Mouse (Mus musculus) heart, embryonic 12.5 days (tissue): ENCODE data around the gene Kank3. TPM values are rescaled to one million over a fixed set of nuclear protein-coding genes. Genes with fewer than 3 reads are reported as not detected.

Source experiments
- ATAC-seq: fragments of 200-750 bp; cut with Nextera tagmentation; 2 replicates; pipeline ENCODE4 v1.8.0; 2017; ENCODE audit warnings: moderate TSS enrichment, moderate library complexity; ENCODE audit not compliant: insufficient number of reproducible peaks, low FRiP score
- H3K27ac ChIP-seq: fragments of 300-500 bp; sonication (generic); 2 replicates; pipeline ENCODE4 v1.5.1; 2016; ENCODE audit warnings: mild to moderate bottlenecking, moderate library complexity; ENCODE audit not compliant: poor library complexity, severe bottlenecking
- H3K27me3 ChIP-seq: fragments of 300-500 bp; sonication (generic); replicated peaks from 2 replicates; pipeline ENCODE4 v1.6.1; 2016; ENCODE audit warnings: mild to moderate bottlenecking, moderate library complexity
- H3K36me3 ChIP-seq: fragments of 300-500 bp; sonication (generic); 2 replicates; pipeline ENCODE4 v1.6.1; 2016; ENCODE audit warnings: mild to moderate bottlenecking, moderate library complexity
- H3K4me1 ChIP-seq: fragments of 300-500 bp; sonication (generic); replicated peaks from 2 replicates; pipeline ENCODE4 v1.6.1; 2016; ENCODE audit warnings: mild to moderate bottlenecking
- H3K4me2 ChIP-seq: fragments of 300-500 bp; sonication (generic); 2 replicates; pipeline ENCODE4 v1.6.1; 2016; ENCODE audit warnings: mild to moderate bottlenecking, moderate library complexity
- H3K4me3 ChIP-seq: fragments of 300-500 bp; sonication (generic); 2 replicates; pipeline ENCODE4 v1.5.1; 2016; ENCODE audit warnings: mild to moderate bottlenecking
- H3K9ac ChIP-seq: fragments of 300-500 bp; sonication (generic); 2 replicates; pipeline ENCODE4 v1.6.1; 2016; ENCODE audit warnings: mild to moderate bottlenecking, moderate library complexity
- H3K9me3 ChIP-seq: fragments of 300-500 bp; sonication (generic); replicated peaks from 2 replicates; pipeline ENCODE4 v1.6.1; 2016; ENCODE audit warnings: mild to moderate bottlenecking, moderate library complexity
- WGBS: fragments of 180-500 bp; shearing (Covaris S2); methylation state at CpG from one replicate; pipeline ENCODE4 v1.1.7; 2016; 5-methylcytosine and 5-hydroxymethylcytosine counted together
- polyA plus RNA-seq: library from polyadenylated mRNA; unstranded; fragments of >200 nt; fragmentation: Nextera tagmentation; extraction: Ambion mirVana; gene quantifications from 2 replicates; pipeline ENCODE4 v1.2.1, GENCODE M21; 2016

Gene Kank3
- polyA plus RNA-seq, 1 experiment from 2014 or later = 39.0 TPM

DNA sequence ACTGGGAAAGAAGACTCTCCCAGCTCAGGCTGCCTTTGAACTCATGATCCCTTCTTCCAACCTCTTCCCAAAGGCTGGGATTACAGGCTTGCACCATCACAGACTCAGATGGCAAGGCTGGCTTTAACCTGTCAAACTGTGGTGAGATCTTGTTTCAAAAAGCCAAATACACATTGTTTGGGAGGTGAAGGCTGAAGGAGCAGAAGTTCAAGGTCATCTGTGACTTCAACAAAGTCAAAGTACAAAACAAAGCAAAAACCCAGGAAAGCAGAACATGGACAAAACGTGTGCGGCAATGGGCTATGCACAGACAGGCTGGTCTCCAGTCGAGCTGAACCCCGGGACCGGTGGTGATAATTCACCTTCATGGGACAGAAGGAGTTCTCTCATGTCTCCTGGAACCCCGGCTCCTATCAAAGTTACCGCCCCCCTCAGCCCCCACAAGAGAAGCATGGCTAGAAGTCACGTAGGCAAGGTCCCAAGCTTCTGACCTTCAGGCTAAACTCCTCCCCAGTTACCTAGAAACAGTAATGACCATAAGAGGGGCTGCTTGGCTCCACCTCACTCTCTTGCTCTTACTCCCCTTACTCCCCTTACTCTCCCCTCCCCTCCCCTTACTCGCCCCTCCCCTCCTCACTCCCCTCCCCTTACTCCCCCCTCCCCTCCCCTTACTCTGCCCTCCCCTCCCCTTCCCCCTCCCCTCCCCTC lies 3.0 kb upstream of the Kank3 start:
- ATAC-seq = no peak
- Histone ChIP-seq H3K4me3 (no peak overlapping the region), H3K27ac (no peak overlapping the region), H3K36me3 (no peaks in the 10 kb centered on the region), H3K4me2 (no peak overlapping the region), H3K9ac (no peak overlapping the region), H3K27me3 (peaks cover 36% of the 10 kb centered on the region), H3K9me3 (no peaks in the 10 kb centered on the region), H3K4me1 (peaks cover 23% of the 10 kb centered on the region)
- WGBS = 48% methylated on average over 8 of the region's 9 CpGs

- H3K4me1 ChIP-seq = peaks cover 32% of the 10 kb centered on the region
- no peaks in the 10 kb centered on the region for H3K36me3 ChIP-seq
- 25% methylated on average over 10 of the region's 10 CpGs for WGBS
- H3K27me3 ChIP-seq = peaks cover 29% of the 10 kb centered on the region
- no peaks in the 10 kb centered on the region for H3K9me3 ChIP-seq
- no peak overlapping the region for H3K4me2 ChIP-seq
- H3K4me3 ChIP-seq = no peak overlapping the region
- H3K9ac ChIP-seq = no peak overlapping the region
- no peak for ATAC-seq
- no peak overlapping the region for H3K27ac ChIP-seq
Measured at GRCm38 (mm10) chr17:33808192-33808591, 2.1 kb upstream of the Kank3 start.

DNA sequence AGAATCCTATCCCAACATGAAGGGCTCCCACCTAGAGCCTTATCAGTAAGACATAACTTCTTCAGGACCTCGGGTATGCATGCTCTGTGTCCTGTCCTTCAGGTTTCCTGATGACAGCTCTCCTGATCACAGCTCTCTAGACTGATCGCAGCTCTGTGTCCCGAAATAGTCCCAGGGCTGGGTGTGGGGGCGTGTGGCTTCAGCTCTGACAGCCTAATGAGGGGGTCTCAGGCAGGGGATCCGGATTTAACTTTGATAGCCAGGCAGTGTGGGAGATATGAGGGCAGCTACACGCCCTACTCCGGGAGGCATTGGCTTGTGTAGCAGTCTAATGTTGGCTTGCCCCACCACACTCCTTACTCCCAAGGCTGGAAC lies 810 bp downstream of the Kank3 start:
- H3K27me3 ChIP-seq = peaks cover 41% of the 10 kb centered on the region
- no peaks in the 10 kb centered on the region for H3K9me3 ChIP-seq
- H3K4me3 ChIP-seq = peak overlapping the region; percentile 53
- peak; percentile 60 for ATAC-seq
- H3K4me1 ChIP-seq = peaks cover 29% of the 10 kb centered on the region
- H3K27ac ChIP-seq = peak overlapping the region; percentile 65
- peak overlapping the region; percentile 81 for H3K4me2 ChIP-seq
- WGBS = 0% methylated on average over 7 of the region's 7 CpGs
- H3K36me3 ChIP-seq = no peaks in the 10 kb centered on the region
- peak overlapping the region; percentile 43 for H3K9ac ChIP-seq

- no peaks in the 10 kb centered on the region for H3K36me3 ChIP-seq
- H3K4me2 ChIP-seq = peak overlapping the region; percentile 40
- H3K4me1 ChIP-seq = peaks cover 33% of the 10 kb centered on the region
- no peaks in the 10 kb centered on the region for H3K9me3 ChIP-seq
- peaks cover 34% of the 10 kb centered on the region for H3K27me3 ChIP-seq
- H3K9ac ChIP-seq = no peak overlapping the region
- 42% methylated on average over 3 of the region's 3 CpGs for WGBS
- 0 out of 2 replicates have a peak overlapping the region, but pooled peaks have one; percentile 24 for H3K27ac ChIP-seq
- H3K4me3 ChIP-seq = 0 out of 2 replicates have a peak overlapping the region, but pooled peaks have one; percentile 11
- no peak for ATAC-seq
Measured at GRCm38 (mm10) chr17:33812475-33812874, 2.2 kb downstream of the Kank3 start.

GRCm38 (mm10) chr17:33812990-33813389 lies 2.7 kb downstream of the Kank3 start:
- Histone ChIP-seq H3K36me3 (no peaks in the 10 kb centered on the region), H3K4me1 (peaks cover 37% of the 10 kb centered on the region), H3K4me2 (peak overlapping the region; percentile 40), H3K27me3 (peaks cover 29% of the 10 kb centered on the region), H3K27ac (peak overlapping the region; percentile 24; the same call in 1 of the 2 replicates), H3K4me3 (0 out of 2 replicates have a peak overlapping the region, but pooled peaks have one; percentile 11), H3K9me3 (no peaks in the 10 kb centered on the region), H3K9ac (no peak overlapping the region; the same call in 1 of the 2 replicates)
- 45% methylated on average over 4 of the region's 4 CpGs for WGBS
- ATAC-seq = no peak

GRCm38 (mm10) chr17:33815399-33815798 lies 5.1 kb downstream of the Kank3 start:
- no peaks in the 10 kb centered on the region for H3K9me3 ChIP-seq
- H3K27me3 ChIP-seq = peaks cover 25% of the 10 kb centered on the region
- 86% methylated on average over 6 of the region's 6 CpGs for WGBS
- H3K27ac ChIP-seq = no peak overlapping the region
- H3K36me3 ChIP-seq = peaks cover 20% of the 10 kb centered on the region
- no peak overlapping the region for H3K4me3 ChIP-seq
- no peak overlapping the region for H3K9ac ChIP-seq
- H3K4me2 ChIP-seq = no peak overlapping the region
- ATAC-seq = no peak
- H3K4me1 ChIP-seq = peaks cover 44% of the 10 kb centered on the region

GRCm38 (mm10) chr17:33816612-33817011 lies 6.3 kb downstream of the Kank3 start:
- 70% methylated on average over 5 of the region's 5 CpGs for WGBS
- Histone ChIP-seq H3K27ac (no peak overlapping the region), H3K4me1 (peaks cover 37% of the 10 kb centered on the region)

GRCm38 (mm10) chr17:33817184-33817968 lies 7.1 kb downstream of the Kank3 start:
- WGBS = under 1% methylated on average over 89 of the region's 89 CpGs
- Histone ChIP-seq H3K4me2 (peak overlapping the region; percentile 99), H3K27ac (peak overlapping the region; percentile 61), H3K27me3 (peaks cover 25% of the 10 kb centered on the region), H3K9ac (peak overlapping the region; percentile 88), H3K4me1 (peaks cover 39% of the 10 kb centered on the region), H3K4me3 (peak overlapping the region; percentile 59), H3K36me3 (peaks cover 38% of the 10 kb centered on the region), H3K9me3 (no peaks in the 10 kb centered on the region)
- peak; percentile 97 for ATAC-seq

More at GRCm38 (mm10) chr17:33816612-33817011, 6.3 kb downstream of the Kank3 start:
- Histone ChIP-seq H3K4me3 (peak overlapping the region; percentile 59; the same call in 1 of the 2 replicates), H3K36me3 (peaks cover 30% of the 10 kb centered on the region), H3K9me3 (no peaks in the 10 kb centered on the region), H3K9ac (no peak overlapping the region), H3K4me2 (peak overlapping the region; percentile 99), H3K27me3 (peaks cover 25% of the 10 kb centered on the region)
- ATAC-seq = no peak

GRCm38 (mm10) chr17:33817969-33818643 lies 7.8 kb downstream of the Kank3 start:
- H3K27ac ChIP-seq = peak overlapping the region; percentile 61
- H3K27me3 ChIP-seq = peaks cover 25% of the 10 kb centered on the region
- peaks cover 45% of the 10 kb centered on the region for H3K36me3 ChIP-seq
- ATAC-seq = peak; percentile 23
- 18% methylated on average over 33 of the region's 33 CpGs for WGBS
- peak overlapping the region; percentile 99 for H3K4me2 ChIP-seq
- no peaks in the 10 kb centered on the region for H3K9me3 ChIP-seq
- peak overlapping the region; percentile 88 for H3K9ac ChIP-seq
- peaks cover 39% of the 10 kb centered on the region for H3K4me1 ChIP-seq
- H3K4me3 ChIP-seq = peak overlapping the region; percentile 59

DNA sequence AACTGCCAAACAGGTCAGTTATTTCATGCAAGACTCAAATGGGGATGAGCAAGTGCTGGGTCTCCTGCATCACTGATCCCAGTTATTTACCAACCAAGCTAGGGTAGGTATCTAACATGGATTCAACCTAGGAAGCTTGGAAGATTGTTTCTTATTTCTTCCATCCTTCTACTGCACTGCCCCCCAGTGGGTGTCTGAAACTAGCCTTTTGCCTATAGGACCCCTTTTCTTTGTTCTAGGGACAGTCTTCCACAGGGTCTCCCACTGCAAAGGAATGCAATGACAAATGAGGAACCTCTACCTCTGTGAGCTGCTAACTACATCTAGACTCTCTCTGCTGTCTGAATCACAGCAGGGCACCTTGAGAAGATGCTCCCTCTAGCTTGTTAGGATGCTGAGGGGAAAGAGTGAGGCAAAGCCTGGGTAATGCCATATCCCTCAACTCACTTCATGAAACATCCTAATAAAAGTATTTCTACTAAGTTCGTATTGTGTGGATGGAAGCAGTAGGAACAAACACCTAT lies 12.2 kb downstream of the Kank3 start:
- Histone ChIP-seq H3K4me3 (peak overlapping the region; percentile 79; the same call in 1 of the 2 replicates), H3K36me3 (peaks cover 49% of the 10 kb centered on the region), H3K4me1 (peaks cover 41% of the 10 kb centered on the region), H3K27ac (no peak overlapping the region), H3K4me2 (no peak overlapping the region; the same call in 1 of the 2 replicates), H3K9ac (no peak overlapping the region), H3K9me3 (no peaks in the 10 kb centered on the region), H3K27me3 (no peaks in the 10 kb centered on the region)
- no peak for ATAC-seq
- WGBS = 86% methylated on average over 1 of the region's 1 CpGs
